ENCODE assay signal across 8 mouse cellular contexts in genomic region chr5:135968781-135969180, GRCm38 (mm10). TPM values are rescaled to one million over a fixed set of nuclear protein-coding genes. Genes with fewer than 3 reads are reported as not detected.
A peak's percentile ranks its signal among the peaks of the same experiment; 100 is the strongest.
DNase-seq lines count a peak whose midpoint lies in the region; ATAC-seq and TF ChIP-seq lines count a peak whose summit lies in the region.
"Had no signal": no experiment of that assay in that cellular context is flagged by ENCODE, and none has a peak within 500 bp of the region (broad histone marks: within the 10 kb centered on the region; RNA-seq: fewer than 3 reads in every experiment).

No protein-coding gene starts in this region.

- TF ChIP-seq POLR2A in kidney, adult 2 months (IDR thresholded peaks at IDR 0.05; ENCODE audit: low read depth, low read length) = no peak
- TF ChIP-seq POLR2A in cortical plate, adult 2 months (IDR thresholded peaks at IDR 0.05; ENCODE audit: extremely low read depth, insufficient read depth, low read length) = no peak

- ATAC-seq in kidney, embryonic 14.5 days (ENCODE audit: low FRiP score, low TSS enrichment) = no peak
- ATAC-seq in CD4-positive, CD25-positive, alpha-beta regulatory T cell, adult 4 months = peak; percentile 47
- ATAC-seq in activated CD4-positive, CD25-positive, alpha-beta regulatory T cell, adult 4 months = no peak

- no peak overlapping the region for H3K9ac ChIP-seq in kidney, embryonic 14.5 days (ENCODE audit: low read depth, low read length)
- H3K9ac ChIP-seq: limb, embryonic 12.5 days had no signal

- 0 out of 2 replicates have a peak, but pooled peaks have one; percentile 16 for TF ChIP-seq CTCF in kidney, adult 2 months (conservative IDR thresholded peaks at IDR 0.05; ENCODE audit: insufficient read depth, insufficient read length, low read depth, low read length)
- peak; percentile 40; the same call in 1 of the 2 replicates for TF ChIP-seq CTCF in cortical plate, adult 2 months (IDR thresholded peaks at IDR 0.05; ENCODE audit: extremely low read depth, insufficient read depth, low read length)

- no peaks in the 10 kb centered on the region for H3K4me1 ChIP-seq in kidney, adult 2 months (ENCODE audit: control insufficient read depth, insufficient read depth, low read length)
- peaks cover 10% of the 10 kb centered on the region for H3K4me1 ChIP-seq in kidney, embryonic 14.5 days (ENCODE audit: control insufficient read depth, insufficient read depth, low read length)
- H3K4me1 ChIP-seq in cortical plate, adult 2 months (ENCODE audit: control insufficient read depth, insufficient read depth, low read length) = no peaks in the 10 kb centered on the region

- H3K4me2 ChIP-seq in kidney, embryonic 14.5 days (replicated peaks; ENCODE audit: low read depth, low read length) = no peak overlapping the region
- H3K4me2 ChIP-seq: limb, embryonic 12.5 days had no signal

- no peak overlapping the region for H3K27ac ChIP-seq in kidney, adult 2 months (ENCODE audit: insufficient read depth, low read depth, low read length)
- no peak overlapping the region for H3K27ac ChIP-seq in kidney, embryonic 14.5 days (ENCODE audit: low read depth, low read length)
- no peak overlapping the region for H3K27ac ChIP-seq in cortical plate, adult 2 months (ENCODE audit: insufficient read depth, low read length)
- H3K27ac ChIP-seq: limb, embryonic 12.5 days had no signal

- H3K4me3 ChIP-seq in kidney, adult 2 months (ENCODE audit: insufficient read depth, low read depth, low read length) = no peak overlapping the region
- H3K4me3 ChIP-seq in kidney, embryonic 14.5 days (ENCODE audit: low read length) = no peak overlapping the region
- no peak overlapping the region for H3K4me3 ChIP-seq in cortical plate, adult 2 months (ENCODE audit: insufficient read depth, low read length)
- H3K4me3 ChIP-seq: limb, embryonic 12.5 days had no signal

- H3K27me3 ChIP-seq in kidney, adult 2 months (replicated peaks; ENCODE audit: control insufficient read depth, insufficient read depth, low read length) = no peaks in the 10 kb centered on the region
- H3K27me3 ChIP-seq in kidney, embryonic 14.5 days (ENCODE audit: control insufficient read depth, insufficient read depth, low read length) = no peaks in the 10 kb centered on the region

- no peaks in the 10 kb centered on the region for H3K36me3 ChIP-seq in kidney, adult 2 months (ENCODE audit: control insufficient read depth, insufficient read depth, low read length)
- H3K36me3 ChIP-seq in kidney, embryonic 14.5 days (ENCODE audit: control insufficient read depth, insufficient read depth, low read length) = no peaks in the 10 kb centered on the region
- H3K36me3 ChIP-seq: limb, embryonic 12.5 days had no signal

- 68% methylated on average over 1 of the region's 1 CpGs for WGBS in kidney, adult 2 months
- WGBS in kidney, embryonic 14.5 days = 82% methylated on average over 1 of the region's 1 CpGs

- H3K9me3 ChIP-seq in kidney, embryonic 14.5 days (ENCODE audit: control insufficient read depth, low read length) = no peaks in the 10 kb centered on the region
- H3K9me3 ChIP-seq: limb, embryonic 12.5 days had no signal

- DNase-seq in kidney, adult 2 months = peak; percentile 53
- peak; percentile 87 to 88 for DNase-seq in B cell, adult 2 months
- DNase-seq in lung, postnatal 25 days (ENCODE audit: low spot score) = peak; percentile 34

RNA-seq across cellular contexts. Expression of gene Ssc4d, which starts 5.5 kb away (rescaled TPM):
- 4.3 and 5.0 TPM in 2 replicates for polyA plus RNA-seq in kidney, adult 2 months (2012; rRNA removed)
- 10.2 and 10.3 TPM in 2 replicates for polyA plus RNA-seq in kidney, embryonic 14.5 days (2014; fragmentation: Nextera tagmentation; extraction: Ambion mirVana)
- 1 to 10 TPM; 1.3 to 2.3 TPM for polyA plus RNA-seq in CD4-positive, CD25-positive, alpha-beta regulatory T cell, adult 4 months (2017; shearing (Covaris generic))
- polyA plus RNA-seq in cortical plate, adult 2 months (2012; rRNA removed) = 2.7 and 3.7 TPM in 2 replicates
- 1 to 10 TPM; 1.7 to 2.4 TPM for polyA plus RNA-seq in activated CD4-positive, CD25-positive, alpha-beta regulatory T cell, adult 4 months (2017; shearing (Covaris generic))

RNA-seq across cellular contexts. Expression of gene Zp3, which starts 11.1 kb away (rescaled TPM):
- 0.08 TPM in 1 of 2 replicates, not detected in the other for polyA plus RNA-seq in kidney, adult 2 months (2012; rRNA removed)
- 0.29 TPM in 1 of 2 replicates, not detected in the other for polyA plus RNA-seq in kidney, embryonic 14.5 days (2014; fragmentation: Nextera tagmentation; extraction: Ambion mirVana)
- not detected for polyA plus RNA-seq in CD4-positive, CD25-positive, alpha-beta regulatory T cell, adult 4 months (2017; shearing (Covaris generic))
- polyA plus RNA-seq in cortical plate, adult 2 months (2012; rRNA removed) = 0.08 TPM in 1 of 2 replicates, not detected in the other
- not detected for polyA plus RNA-seq in activated CD4-positive, CD25-positive, alpha-beta regulatory T cell, adult 4 months (2017; shearing (Covaris generic))
- polyA plus RNA-seq: limb, embryonic 12.5 days had no signal

RNA-seq across cellular contexts. Expression of gene Dtx2, which starts 25.8 kb away (rescaled TPM):
- 16.3 and 16.7 TPM in 2 replicates for polyA plus RNA-seq in kidney, adult 2 months (2012; rRNA removed)
- 24.0 and 26.6 TPM in 2 replicates for polyA plus RNA-seq in kidney, embryonic 14.5 days (2014; fragmentation: Nextera tagmentation; extraction: Ambion mirVana)
- polyA plus RNA-seq in CD4-positive, CD25-positive, alpha-beta regulatory T cell, adult 4 months (2017; shearing (Covaris generic)) = 10 to 100 TPM in 1 of 2 experiments, 1 to 10 TPM in 1; 7.9 to 14.1 TPM
- polyA plus RNA-seq in cortical plate, adult 2 months (2012; rRNA removed) = 8.9 and 9.6 TPM in 2 replicates
- 10 to 100 TPM; 10.6 to 13.8 TPM for polyA plus RNA-seq in activated CD4-positive, CD25-positive, alpha-beta regulatory T cell, adult 4 months (2017; shearing (Covaris generic))

RNA-seq across cellular contexts. Expression of gene Ywhag, which starts 34.4 kb away (rescaled TPM):
- polyA plus RNA-seq in kidney, adult 2 months (2012; rRNA removed) = 47.9 and 57.1 TPM in 2 replicates
- polyA plus RNA-seq in kidney, embryonic 14.5 days (2014; fragmentation: Nextera tagmentation; extraction: Ambion mirVana) = 90.2 and 105 TPM in 2 replicates
- 10 to 100 TPM; 29.6 to 47.8 TPM for polyA plus RNA-seq in CD4-positive, CD25-positive, alpha-beta regulatory T cell, adult 4 months (2017; shearing (Covaris generic))
- polyA plus RNA-seq in cortical plate, adult 2 months (2012; rRNA removed) = 516 and 534 TPM in 2 replicates
- polyA plus RNA-seq in activated CD4-positive, CD25-positive, alpha-beta regulatory T cell, adult 4 months (2017; shearing (Covaris generic)) = 10 to 100 TPM; 34.1 to 56.7 TPM

Comparison
In these comparisons a context has a peak if more than half of its experiments do, and no peak if none do; other contexts are left out.
1. DNase-seq: peak in every context shown above with its lines; median percentile 88 in B cell, adult 2 months; 53 in kidney, adult 2 months; 34 in lung, postnatal 25 days.